Comparison of ENCODE assay signal across 14 mouse cellular contexts in the genomic region with DNA sequence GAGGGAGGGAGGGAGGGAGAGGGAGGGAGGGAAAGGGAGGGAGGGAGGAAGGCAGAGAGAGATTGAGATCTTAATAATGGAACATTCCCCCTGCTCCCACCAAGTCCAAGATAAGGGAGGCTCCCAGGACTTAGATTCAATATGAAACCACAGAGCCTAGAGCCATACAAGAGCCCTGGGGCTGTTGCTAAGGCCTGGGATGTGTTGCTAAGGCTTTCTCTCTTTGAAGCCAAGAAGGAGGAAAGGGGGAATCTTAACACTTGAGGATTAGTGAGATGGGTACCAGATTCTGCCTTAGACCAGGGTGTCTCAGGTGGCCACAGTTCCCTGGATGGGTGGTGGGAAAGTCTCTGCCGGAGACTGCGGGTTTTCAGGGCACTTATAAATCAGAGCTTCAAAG.
"Had no signal": no experiment of that assay in that cellular context is flagged by ENCODE, and none has a peak within 500 bp of the region (broad histone marks: within the 10 kb centered on the region; RNA-seq: fewer than 3 reads in every experiment).

No protein-coding gene starts in this region.

- DNase-seq: kidney, adult 2 months; kidney, postnatal 14 days; lung, embryonic 14.5 days; lung, postnatal 10 days; retina, postnatal 1 day; right cerebral cortex, postnatal 4 days; spleen, adult 18-20 months; thymus, postnatal 36 days had no signal

- H3K4me2 ChIP-seq: intestine, embryonic 15.5 days; kidney, embryonic 15.5 days; limb, embryonic 15.5 days; liver, embryonic 12.5 days; lung, embryonic 14.5 days; neural tube, embryonic 13.5 days had no signal

- ATAC-seq: intestine, embryonic 15.5 days; liver, embryonic 12.5 days had no signal

- H3K4me1 ChIP-seq: intestine, embryonic 15.5 days; liver, embryonic 12.5 days had no signal

- H3K9ac ChIP-seq: intestine, embryonic 15.5 days; kidney, embryonic 15.5 days; limb, embryonic 15.5 days; liver, embryonic 12.5 days; lung, embryonic 14.5 days; neural tube, embryonic 13.5 days had no signal

- H3K27ac ChIP-seq: intestine, embryonic 15.5 days; kidney, embryonic 15.5 days; limb, embryonic 15.5 days; liver, embryonic 12.5 days; macrophage; neural tube, embryonic 13.5 days had no signal

- H3K36me3 ChIP-seq: intestine, embryonic 15.5 days; kidney, embryonic 15.5 days; limb, embryonic 15.5 days; liver, embryonic 12.5 days; neural tube, embryonic 13.5 days had no signal

- H3K9me3 ChIP-seq: intestine, embryonic 15.5 days; kidney, embryonic 15.5 days; limb, embryonic 15.5 days; liver, embryonic 12.5 days; neural tube, embryonic 13.5 days had no signal

- H3K27me3 ChIP-seq: intestine, embryonic 15.5 days; kidney, embryonic 15.5 days; limb, embryonic 15.5 days; liver, embryonic 12.5 days; neural tube, embryonic 13.5 days had no signal

- H3K4me3 ChIP-seq: intestine, embryonic 15.5 days; kidney, embryonic 15.5 days; limb, embryonic 15.5 days; liver, embryonic 12.5 days; neural tube, embryonic 13.5 days had no signal
